Mouse (Mus musculus) hindbrain, embryonic 11.5 days (tissue): ENCODE data around the gene Mrps27. TPM values are rescaled to one million over a fixed set of nuclear protein-coding genes. Genes with fewer than 3 reads are reported as not detected.

Experiments
- ATAC-seq: fragments of 200-750 bp; cut with Nextera tagmentation; 2 replicates; pipeline ENCODE4 v1.8.0; 2017; ENCODE audit warnings: mild to moderate bottlenecking, moderate TSS enrichment, moderate library complexity; ENCODE audit not compliant: low FRiP score
- DNase-seq: peaks from one replicate; pipeline ENCODE4 v3.0.0-alpha.2; 2015; ENCODE audit warnings: low spot score
- H3K27ac ChIP-seq: fragments of 300-500 bp; sonication (generic); 2 replicates; pipeline ENCODE4 v1.5.1; 2014; ENCODE audit warnings: mild to moderate bottlenecking, low read depth, low read length
- H3K27me3 ChIP-seq: fragments of 300-500 bp; sonication (generic); 2 replicates; pipeline ENCODE4 v1.6.1; 2014; ENCODE audit warnings: mild to moderate bottlenecking, low read length, moderate library complexity, mixed read lengths; ENCODE audit not compliant: control insufficient read depth, insufficient read depth
- H3K36me3 ChIP-seq: fragments of 300-500 bp; sonication (generic); 2 replicates; pipeline ENCODE4 v1.6.1; 2014; ENCODE audit warnings: mild to moderate bottlenecking, low read length, moderate library complexity, mixed read lengths; ENCODE audit not compliant: control insufficient read depth, insufficient read depth
- H3K4me1 ChIP-seq: fragments of 300-500 bp; sonication (generic); replicated peaks from 2 replicates; pipeline ENCODE4 v1.6.1; 2014; ENCODE audit warnings: low read length, mixed read lengths; ENCODE audit not compliant: control insufficient read depth, insufficient read depth
- H3K4me2 ChIP-seq: fragments of 300-500 bp; sonication (generic); replicated peaks from 2 replicates; pipeline ENCODE4 v1.6.1; 2014; ENCODE audit warnings: mild to moderate bottlenecking, low read depth, low read length
- H3K4me3 ChIP-seq: fragments of 300-500 bp; sonication (generic); 2 replicates; pipeline ENCODE4 v1.5.1; 2014; ENCODE audit warnings: low read depth, low read length
- H3K9ac ChIP-seq: fragments of 300-500 bp; sonication (generic); 2 replicates; pipeline ENCODE4 v1.6.1; 2014; ENCODE audit warnings: low read depth, low read length
- H3K9me3 ChIP-seq: fragments of 300-500 bp; sonication (generic); 2 replicates; pipeline ENCODE4 v1.6.1; 2016; ENCODE audit warnings: low read length; ENCODE audit not compliant: control insufficient read depth
- WGBS: fragments of 180-500 bp; shearing (Covaris S2); extraction: QIAGEN DNeasy Blood & Tissue Kit; methylation state at CpG from one replicate; pipeline ENCODE4 v1.1.7; 2014; 5-methylcytosine and 5-hydroxymethylcytosine counted together
- polyA plus RNA-seq: library from polyadenylated mRNA; unstranded; fragments of >200 nt; fragmentation: Nextera tagmentation; extraction: Ambion mirVana; gene quantifications from 2 replicates; pipeline ENCODE4 v1.2.1, GENCODE M21; 2014

The Mrps27 gene
- polyA plus RNA-seq, 1 experiment from 2014 or later, result 55.6 TPM

GRCm38 (mm10) chr13:99356428-99357265 is 12.1 kb downstream of the Mrps27 start:
- Histone ChIP-seq H3K4me1 (no peaks in the 10 kb centered on the region), H3K4me2 (no peak overlapping the region), H3K4me3 (no peak overlapping the region), H3K9ac (no peak overlapping the region), H3K27ac (no peak overlapping the region), H3K27me3 (no peaks in the 10 kb centered on the region), H3K36me3 (no peaks in the 10 kb centered on the region), H3K9me3 (no peaks in the 10 kb centered on the region)
- ATAC-seq (no peak), DNase-seq (peak; percentile 30)
- 37% methylated on average over 9 of the region's 9 CpGs for WGBS

- Histone ChIP-seq H3K27ac (no peak overlapping the region), H3K4me3 (no peak overlapping the region), H3K4me2 (no peak overlapping the region), H3K27me3 (no peaks in the 10 kb centered on the region), H3K36me3 (no peaks in the 10 kb centered on the region), H3K9me3 (no peaks in the 10 kb centered on the region), H3K4me1 (no peaks in the 10 kb centered on the region), H3K9ac (no peak overlapping the region)
- 81% methylated on average over 14 of the region's 14 CpGs for WGBS
- DNase-seq (no peak), ATAC-seq (no peak)
These were observed 14.3 kb downstream of the Mrps27 start for GRCm38 (mm10) chr13:99358921-99359320.

GRCm38 (mm10) chr13:99363866-99364265 is 19.3 kb downstream of the Mrps27 start:
- no peak overlapping the region for H3K4me2 ChIP-seq
- ATAC-seq (no peak), DNase-seq (no peak)
- H3K27me3 ChIP-seq, result no peaks in the 10 kb centered on the region
- H3K4me1 ChIP-seq, result no peaks in the 10 kb centered on the region
- no peaks in the 10 kb centered on the region for H3K9me3 ChIP-seq
- no peak overlapping the region for H3K4me3 ChIP-seq
- no peak overlapping the region for H3K9ac ChIP-seq
- 44% methylated on average over 4 of the region's 4 CpGs for WGBS
- no peaks in the 10 kb centered on the region for H3K36me3 ChIP-seq
- H3K27ac ChIP-seq, result no peak overlapping the region

- DNase-seq (no peak), ATAC-seq (no peak)
- no peaks in the 10 kb centered on the region; the same call in 1 of the 2 replicates for H3K27me3 ChIP-seq
- no peak overlapping the region for H3K4me2 ChIP-seq
- no peaks in the 10 kb centered on the region for H3K9me3 ChIP-seq
- H3K4me3 ChIP-seq, result no peak overlapping the region
- no peaks in the 10 kb centered on the region for H3K36me3 ChIP-seq
- H3K4me1 ChIP-seq, result no peaks in the 10 kb centered on the region
- H3K27ac ChIP-seq, result no peak overlapping the region
- 87% methylated on average over 5 of the region's 5 CpGs for WGBS
- H3K9ac ChIP-seq, result no peak overlapping the region
These were observed 22.0 kb downstream of the Mrps27 start for GRCm38 (mm10) chr13:99366422-99367175.

DNA sequence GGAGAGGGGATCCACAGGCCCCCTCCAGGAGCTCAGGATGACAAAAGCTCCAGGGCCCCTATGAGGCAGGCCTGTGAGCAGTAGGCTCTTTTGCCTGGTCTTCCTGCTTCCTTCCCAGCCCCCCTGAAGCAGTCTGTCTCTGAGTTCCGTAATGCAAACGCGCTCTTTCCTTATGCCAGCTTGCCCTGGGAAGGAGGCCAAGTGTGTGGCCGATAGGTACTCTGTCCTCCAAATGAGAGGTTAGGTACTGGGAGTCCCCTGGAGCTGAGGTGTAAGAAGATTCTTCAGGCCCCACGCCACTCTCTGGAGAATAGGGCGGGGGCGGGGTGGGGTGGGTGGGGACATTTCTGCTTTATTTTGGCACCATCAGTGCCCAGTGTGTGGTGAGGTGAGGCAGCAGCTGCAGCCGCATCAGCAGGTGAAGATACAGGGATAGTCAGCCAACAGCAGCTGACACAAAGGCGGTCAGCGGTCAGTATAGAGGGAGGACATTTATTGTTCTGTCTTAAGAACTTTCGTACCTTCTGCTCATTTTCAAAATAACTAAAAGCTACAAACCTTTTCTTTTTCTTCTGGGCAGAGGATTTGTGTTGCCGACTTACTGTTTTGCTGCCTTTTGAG is 23.1 kb downstream of the Mrps27 start:
- H3K27me3 ChIP-seq, result no peaks in the 10 kb centered on the region; the same call in 1 of the 2 replicates
- DNase-seq, result no peak
- H3K27ac ChIP-seq, result no peak overlapping the region
- ATAC-seq, result no peak
- no peaks in the 10 kb centered on the region for H3K36me3 ChIP-seq
- no peak overlapping the region for H3K9ac ChIP-seq
- no peak overlapping the region for H3K4me3 ChIP-seq
- WGBS, result 92% methylated on average over 12 of the region's 12 CpGs
- H3K9me3 ChIP-seq, result no peaks in the 10 kb centered on the region
- H3K4me2 ChIP-seq, result no peak overlapping the region
- H3K4me1 ChIP-seq, result no peaks in the 10 kb centered on the region

DNA sequence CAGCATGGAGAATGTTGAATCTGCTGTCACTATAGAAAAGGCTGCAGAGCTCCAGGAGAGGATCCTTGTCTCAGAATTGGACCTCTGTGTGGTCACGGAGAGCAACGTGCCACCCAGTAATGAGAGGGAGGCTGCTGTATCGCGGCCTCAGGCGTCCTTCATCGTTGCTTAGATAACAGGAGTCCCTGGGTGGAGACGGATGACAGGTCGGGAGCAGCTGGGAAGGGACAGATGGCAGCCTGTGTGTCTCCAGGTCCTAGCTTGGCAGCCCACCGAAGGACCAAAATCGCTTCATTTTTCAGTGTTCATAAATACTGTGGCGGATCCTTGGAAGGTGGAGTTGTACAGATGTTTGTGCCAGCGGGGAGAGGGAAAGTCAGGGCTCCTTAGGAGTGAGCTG is 24.5 kb downstream of the Mrps27 start:
- no peaks in the 10 kb centered on the region; the same call in 1 of the 2 replicates for H3K27me3 ChIP-seq
- no peaks in the 10 kb centered on the region for H3K4me1 ChIP-seq
- H3K27ac ChIP-seq, result no peak overlapping the region
- no peaks in the 10 kb centered on the region for H3K9me3 ChIP-seq
- no peaks in the 10 kb centered on the region for H3K36me3 ChIP-seq
- H3K9ac ChIP-seq, result no peak overlapping the region
- WGBS, result 53% methylated on average over 12 of the region's 12 CpGs
- no peak overlapping the region for H3K4me2 ChIP-seq
- ATAC-seq (no peak), DNase-seq (peak; percentile 31)
- H3K4me3 ChIP-seq, result no peak overlapping the region

DNA sequence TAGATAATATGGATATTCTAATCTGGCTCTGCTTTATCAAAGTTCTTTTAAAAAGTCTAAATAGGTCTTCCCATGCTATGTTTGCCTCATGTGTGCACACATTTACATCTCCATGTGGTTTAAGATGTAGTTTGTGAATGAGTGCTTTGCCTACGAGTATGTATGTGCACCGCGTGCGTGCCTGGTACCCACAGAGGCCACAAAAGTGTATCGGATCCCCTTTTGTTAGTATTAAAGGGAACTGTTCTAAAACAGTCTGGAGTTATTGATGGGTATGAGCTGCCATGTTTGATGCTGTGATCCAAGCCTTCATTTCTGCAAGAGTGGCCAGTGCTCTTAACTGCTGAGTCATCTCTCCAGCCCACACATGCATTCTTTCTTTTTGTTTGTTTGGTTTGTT is 26.7 kb downstream of the Mrps27 start:
- DNase-seq (no peak), ATAC-seq (no peak)
- Histone ChIP-seq H3K36me3 (no peaks in the 10 kb centered on the region), H3K27ac (no peak overlapping the region), H3K4me1 (0 out of 2 replicates have a peak, but pooled peaks cover 2% of the 10 kb centered on the region), H3K9ac (no peak overlapping the region), H3K4me3 (no peak overlapping the region), H3K27me3 (no peaks in the 10 kb centered on the region; the same call in 1 of the 2 replicates), H3K9me3 (no peaks in the 10 kb centered on the region), H3K4me2 (no peak overlapping the region)
- 95% methylated on average over 5 of the region's 5 CpGs for WGBS

DNA sequence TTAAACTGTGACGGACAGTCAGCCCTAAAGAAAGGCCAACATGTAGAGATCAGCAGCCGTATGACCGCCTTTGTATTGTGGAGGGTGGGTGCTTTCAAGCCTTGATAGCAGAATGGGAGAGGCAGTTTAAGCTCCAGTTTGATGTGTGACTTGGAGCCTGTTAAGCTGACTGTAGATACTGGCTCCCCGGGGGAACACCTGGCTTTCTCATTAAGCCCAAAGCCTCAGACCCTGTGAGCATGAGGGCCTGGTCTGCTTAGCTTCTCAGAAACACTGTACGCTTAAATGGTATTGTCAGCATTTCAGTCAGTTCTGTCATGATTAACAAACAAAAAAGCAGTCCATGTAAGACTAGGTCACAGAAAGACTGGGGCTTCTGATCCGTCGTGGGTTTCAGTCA is 29.1 kb downstream of the Mrps27 start:
- Histone ChIP-seq H3K4me1 (0 out of 2 replicates have a peak, but pooled peaks cover 2% of the 10 kb centered on the region), H3K27ac (no peak overlapping the region), H3K9ac (no peak overlapping the region), H3K4me3 (no peak overlapping the region), H3K36me3 (no peaks in the 10 kb centered on the region), H3K9me3 (no peaks in the 10 kb centered on the region), H3K27me3 (no peaks in the 10 kb centered on the region; the same call in 1 of the 2 replicates), H3K4me2 (no peak overlapping the region)
- DNase-seq (no peak), ATAC-seq (no peak)
- WGBS, result 80% methylated on average over 7 of the region's 7 CpGs
